Mouse (Mus musculus) embryonic facial prominence, embryonic 10.5 days (tissue): ENCODE results near the gene Rtn3. TPM values are rescaled to one million over a fixed set of nuclear protein-coding genes. Genes with fewer than 3 reads are reported as not detected.

ENCODE experiments used
- DNase-seq: peaks from one replicate; pipeline ENCODE4 v3.0.0-alpha.2; 2017; ENCODE audit warnings: low spot score
- H3K27ac ChIP-seq: fragments of 300-500 bp; sonication (generic); replicated peaks from 2 replicates; pipeline ENCODE4 v1.5.1; 2016; ENCODE audit warnings: mild to moderate bottlenecking
- H3K27me3 ChIP-seq: fragments of 300-500 bp; sonication (generic); replicated peaks from 2 replicates; pipeline ENCODE4 v1.6.1; 2016; ENCODE audit warnings: low read depth, mild to moderate bottlenecking; ENCODE audit not compliant: poor library complexity, severe bottlenecking
- H3K36me3 ChIP-seq: fragments of 300-500 bp; sonication (generic); replicated peaks from 2 replicates; pipeline ENCODE4 v1.6.1; 2016; ENCODE audit warnings: mild to moderate bottlenecking, moderate library complexity
- H3K4me1 ChIP-seq: fragments of 300-500 bp; sonication (generic); 2 replicates; pipeline ENCODE4 v1.6.1; 2016
- H3K4me3 ChIP-seq: fragments of 300-500 bp; sonication (generic); 2 replicates; pipeline ENCODE4 v1.5.1; 2016; ENCODE audit warnings: mild to moderate bottlenecking, moderate library complexity
- H3K9me3 ChIP-seq: fragments of 300-500 bp; sonication (generic); 2 replicates; pipeline ENCODE4 v1.6.1; 2016; ENCODE audit warnings: mild to moderate bottlenecking
- WGBS: fragments of 180-500 bp; shearing (Covaris S2); methylation state at CpG from one replicate; pipeline ENCODE4 v1.1.7; 2016; 5-methylcytosine and 5-hydroxymethylcytosine counted together
- microRNA-seq: library from miRNA; unstranded; fragments of <30 nt; microRNA quantifications from one replicate; pipeline ENCODE4, GENCODE M21; 2017
- polyA plus RNA-seq: library from polyadenylated mRNA; unstranded; fragments of >200 nt; fragmentation: Nextera tagmentation; extraction: Ambion mirVana; gene quantifications from 2 replicates; pipeline ENCODE4 v1.2.1, GENCODE M21; 2016

Gene Rtn3
- polyA plus RNA-seq, 1 experiment from 2014 or later: 145 TPM

GRCm38 (mm10) chr19:7382248-7382902 lies 100.7 kb downstream of the Rtn3 start:
- H3K4me3 ChIP-seq: peak overlapping the region; percentile 80
- peak overlapping the region; percentile 98 for H3K27ac ChIP-seq
- peaks cover 44% of the 10 kb centered on the region for H3K4me1 ChIP-seq
- H3K27me3 ChIP-seq: no peaks in the 10 kb centered on the region
- DNase-seq: peak; percentile 85
- peaks cover 31% of the 10 kb centered on the region for H3K36me3 ChIP-seq
- H3K9me3 ChIP-seq: peaks cover 5% of the 10 kb centered on the region; the same call in 1 of the 2 replicates
- under 1% methylated on average over 60 of the region's 60 CpGs for WGBS

GRCm38 (mm10) chr19:7381906-7382247 lies 101.2 kb downstream of the Rtn3 start:
- 2% methylated on average over 8 of the region's 8 CpGs for WGBS
- Histone ChIP-seq H3K36me3 (peaks cover 36% of the 10 kb centered on the region), H3K4me1 (peaks cover 44% of the 10 kb centered on the region)

GRCm38 (mm10) chr19:7377639-7378038 lies 105.4 kb downstream of the Rtn3 start:
- WGBS: 85% methylated on average over 2 of the region's 2 CpGs
- no peak for DNase-seq
- Histone ChIP-seq H3K4me3 (no peak overlapping the region), H3K4me1 (peaks cover 27% of the 10 kb centered on the region), H3K9me3 (no peaks in the 10 kb centered on the region), H3K27me3 (no peaks in the 10 kb centered on the region), H3K27ac (no peak overlapping the region), H3K36me3 (peaks cover 74% of the 10 kb centered on the region)

More at GRCm38 (mm10) chr19:7381906-7382247, 101.2 kb downstream of the Rtn3 start:
- peak overlapping the region; percentile 80 for H3K4me3 ChIP-seq
- DNase-seq: no peak
- H3K27me3 ChIP-seq: no peaks in the 10 kb centered on the region
- H3K9me3 ChIP-seq: peaks cover 5% of the 10 kb centered on the region; the same call in 1 of the 2 replicates
- peak overlapping the region; percentile 98 for H3K27ac ChIP-seq

Small RNA genes within 50 kb of the gene (microRNA-seq; reads per million reads assigned to microRNA genes)
- gene Mir6991: 3.0 reads per million, percentile 2 among the genes with 10 or more reads in this experiment

Other genes with a start within 250 kb of the Rtn3 start
- gene Naa40, start 242.1 kb downstream of the Rtn3 start, polyA plus RNA-seq: 93.2 and 94.4 TPM in 2 replicates
- gene Rcor2, start 216.0 kb downstream of the Rtn3 start, polyA plus RNA-seq: 51.0 and 58.6 TPM in 2 replicates
- gene Mark2, start 141.4 kb downstream of the Rtn3 start, polyA plus RNA-seq: 48.5 and 49.1 TPM in 2 replicates
- gene Spindoc, start 100.3 kb downstream of the Rtn3 start, polyA plus RNA-seq: 44.5 and 51.7 TPM in 2 replicates
- gene 2700081O15Rik, start 65.7 kb downstream of the Rtn3 start, polyA plus RNA-seq: 6.1 and 7.1 TPM in 2 replicates
- gene Atl3, start 10.8 kb upstream of the Rtn3 start, polyA plus RNA-seq: 6.4 and 8.5 TPM in 2 replicates
- 6.5 and 7.3 TPM in 2 replicates for gene Pla2g16, start 74.2 kb upstream of the Rtn3 start, polyA plus RNA-seq
- 0.08 and 0.24 TPM in 2 replicates for gene Lgals12, start 123.9 kb upstream of the Rtn3 start, polyA plus RNA-seq
- gene Hrasls5, start 129.3 kb upstream of the Rtn3 start, polyA plus RNA-seq: not detected in 2 replicates
- not detected in 2 replicates for gene Slc22a19, start 228.0 kb upstream of the Rtn3 start, polyA plus RNA-seq